Mouse (Mus musculus): ENCODE data around the gene Afap1.

Gene Afap1

GRCm38 (mm10) chr5:35973800-35974199 lies 80.7 kb downstream of the Afap1 start:
- DNase-seq (ENCODE audit: low read depth, low spot score), result no peak

GRCm38 (mm10) chr5:35974265-35974664 lies 81.1 kb downstream of the Afap1 start:
- no peak for DNase-seq (ENCODE audit: low read depth, low spot score)

DNA sequence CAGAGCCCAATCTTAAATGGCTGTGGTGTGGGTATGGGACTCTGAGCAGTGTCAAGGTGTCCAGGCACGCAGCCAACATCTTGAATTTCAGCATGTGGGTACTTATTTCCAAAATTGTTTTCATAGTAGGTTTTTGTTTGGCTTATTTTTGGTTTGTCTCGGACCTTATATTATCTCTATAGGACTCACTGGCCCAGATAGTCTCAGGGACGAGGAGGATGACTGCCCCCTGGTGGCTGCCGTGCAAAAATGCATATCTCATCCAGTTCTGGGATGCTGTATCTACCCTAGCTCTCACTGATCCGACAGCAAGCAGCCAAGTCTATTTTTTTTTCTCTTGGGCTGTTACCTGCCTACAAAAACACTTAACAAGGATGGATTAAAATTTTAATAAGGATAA lies 82.6 kb downstream of the Afap1 start:
- DNase-seq (ENCODE audit: low read depth, low spot score), result peak; percentile 54

DNA sequence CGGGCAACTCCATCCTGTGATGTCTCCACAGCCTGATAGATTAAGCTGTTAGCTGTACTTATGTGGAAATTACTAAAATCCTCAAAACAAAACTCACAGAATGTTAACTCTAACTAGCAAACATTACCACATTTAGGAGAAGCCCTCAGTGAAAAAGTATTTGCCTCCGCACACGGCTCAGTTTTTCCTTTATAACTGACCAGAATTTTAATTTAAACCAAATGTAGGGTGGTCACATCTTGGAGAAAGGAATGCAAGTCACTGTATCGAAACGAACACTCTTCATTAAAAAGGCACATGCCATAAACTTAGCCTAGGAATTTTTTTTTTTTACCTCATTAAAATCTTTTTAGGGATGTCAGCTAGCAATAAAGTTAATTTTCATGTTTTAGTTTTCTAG lies 87.4 kb downstream of the Afap1 start:
- no peak for DNase-seq (ENCODE audit: low read depth, low spot score)

DNA sequence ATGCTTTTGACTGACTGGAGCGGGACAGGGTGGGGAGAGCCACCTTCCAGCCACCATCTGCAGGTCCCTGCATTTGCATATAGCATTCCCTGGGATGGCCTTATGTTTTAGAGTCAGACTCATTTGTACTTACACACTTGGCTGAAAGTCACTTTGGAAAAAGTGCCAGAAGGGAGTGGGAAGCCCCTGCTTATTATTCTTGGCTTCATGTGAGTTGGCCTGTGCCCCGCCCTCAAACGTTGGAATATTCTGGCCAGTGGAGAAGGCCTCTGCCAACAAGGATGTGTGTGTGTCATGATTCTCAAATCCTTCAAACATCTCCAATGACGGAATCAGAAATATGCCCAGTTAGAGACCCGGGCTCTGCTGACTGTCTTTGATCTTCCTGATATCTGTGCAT lies 88.2 kb downstream of the Afap1 start:
- no peak for DNase-seq (ENCODE audit: low read depth, low spot score)

DNA sequence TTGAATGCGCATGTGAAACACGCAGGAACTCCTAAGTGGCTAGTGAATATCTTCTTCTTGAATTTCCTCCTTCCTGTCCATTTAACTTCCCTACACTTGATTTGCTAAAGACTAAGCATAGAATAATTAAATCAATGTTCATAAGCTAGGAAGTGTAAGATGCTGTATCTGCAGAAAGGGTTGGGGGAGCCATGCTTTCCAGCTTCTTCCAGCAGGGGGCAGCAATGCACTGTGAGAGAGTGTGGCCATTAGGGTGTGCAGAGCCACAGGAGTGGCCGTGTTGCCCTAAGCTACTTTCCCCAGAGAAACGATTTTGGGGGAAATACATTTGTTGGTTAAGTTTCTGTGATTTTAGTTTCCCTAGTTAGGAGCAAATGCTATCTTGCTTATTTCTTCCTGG lies 88.9 kb downstream of the Afap1 start:
- DNase-seq (ENCODE audit: low read depth, low spot score), result peak; percentile 56

DNA sequence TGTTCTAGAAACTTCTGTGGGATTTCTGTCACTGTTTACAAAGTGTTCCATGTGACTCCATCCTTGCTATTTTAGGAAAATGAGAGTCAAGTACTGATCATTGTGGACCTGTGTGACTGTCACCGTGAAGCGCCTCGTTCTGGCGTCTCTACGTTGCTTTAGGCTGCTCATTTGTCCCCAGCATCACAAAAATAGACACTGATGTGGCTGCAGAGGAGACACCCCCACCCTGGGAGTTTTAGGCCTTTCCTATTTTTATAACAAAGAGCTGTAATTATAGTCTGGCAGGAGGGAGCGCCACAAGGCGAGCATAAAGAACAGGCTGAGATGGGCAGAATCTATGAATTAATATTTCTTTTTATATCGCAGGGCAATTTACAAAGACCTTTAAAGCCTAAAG lies 92.5 kb downstream of the Afap1 start:
- no peak for DNase-seq (ENCODE audit: low read depth, low spot score)

GRCm38 (mm10) chr5:35988085-35988484 lies 95.0 kb downstream of the Afap1 start:
- DNase-seq (ENCODE audit: low read depth, low spot score), result no peak

- no peak for DNase-seq (ENCODE audit: low read depth, low spot score)
Measured at GRCm38 (mm10) chr5:35989506-35989905, 96.4 kb downstream of the Afap1 start.

- DNase-seq (ENCODE audit: low read depth, low spot score), result no peak
Measured at GRCm38 (mm10) chr5:35989986-35990735, 97.0 kb downstream of the Afap1 start.

DNA sequence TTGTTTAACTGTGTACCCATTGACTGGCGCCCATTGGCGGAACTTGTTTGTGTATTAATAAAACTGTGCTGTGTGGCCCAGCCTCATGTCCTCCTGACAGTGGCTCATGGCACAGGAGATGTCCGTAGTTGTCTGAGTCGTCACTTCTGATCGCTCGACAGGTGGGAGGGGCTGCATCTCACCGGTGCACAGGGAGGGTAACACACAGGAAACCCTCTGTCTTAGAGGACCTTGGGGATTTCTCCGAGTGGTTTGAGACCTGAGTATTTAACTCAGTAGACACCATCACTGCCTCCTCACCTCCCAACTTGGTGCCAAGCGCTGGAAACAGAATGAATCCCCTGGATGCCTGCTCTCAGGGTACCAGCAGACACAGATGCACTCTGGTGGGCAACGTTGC lies 110.7 kb downstream of the Afap1 start:
- no peak for DNase-seq (ENCODE audit: low read depth, low spot score)

DNA sequence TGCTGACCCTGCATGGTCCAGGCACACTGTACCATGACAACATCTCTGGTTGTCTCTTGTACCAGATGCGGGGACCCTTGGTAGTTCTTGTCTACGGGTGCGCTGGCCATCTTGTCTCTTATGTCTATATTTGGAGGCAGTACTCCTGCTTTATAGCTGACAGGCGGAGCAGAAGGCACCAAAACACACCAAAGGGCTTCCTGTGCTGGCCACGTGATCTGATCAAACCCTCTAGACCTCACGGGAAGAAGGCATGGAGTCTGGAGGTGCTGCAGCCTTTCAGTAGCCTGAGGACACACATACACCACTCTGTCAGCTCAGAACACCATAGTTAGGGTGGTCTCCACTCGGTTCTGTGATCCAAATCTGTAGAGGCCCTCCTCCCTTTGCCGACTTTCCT lies 113.0 kb downstream of the Afap1 start:
- no peak for DNase-seq (ENCODE audit: low read depth, low spot score)

GRCm38 (mm10) chr5:36006586-36006985 lies 113.5 kb downstream of the Afap1 start:
- no peak for DNase-seq (ENCODE audit: low read depth, low spot score)

GRCm38 (mm10) chr5:36007649-36008048 lies 114.5 kb downstream of the Afap1 start:
- peak; percentile 30 for DNase-seq (ENCODE audit: low read depth, low spot score)

DNA sequence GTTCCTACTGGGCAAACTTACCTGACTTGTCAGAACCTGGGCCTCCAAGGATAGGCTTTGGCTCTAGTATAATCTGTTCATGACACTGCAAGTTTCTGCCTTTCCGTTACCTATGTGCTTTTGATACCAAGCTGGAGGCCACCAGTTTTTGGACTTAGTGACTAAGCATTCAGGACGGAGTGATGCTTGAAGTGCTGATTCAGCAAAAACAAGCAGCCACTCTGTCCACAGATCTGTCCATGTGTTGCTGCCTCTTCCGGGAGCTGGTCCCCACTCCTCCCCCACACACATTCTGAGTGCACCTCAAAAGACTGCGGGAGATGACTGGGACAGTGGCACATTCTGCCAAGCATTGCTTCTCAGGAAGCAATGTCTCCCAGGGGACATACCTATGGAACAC lies 116.3 kb downstream of the Afap1 start:
- no peak for DNase-seq (ENCODE audit: low read depth, low spot score)

- DNase-seq (ENCODE audit: low read depth, low spot score), result no peak
Measured at GRCm38 (mm10) chr5:36018366-36018765, 125.2 kb downstream of the Afap1 start.

- DNase-seq (ENCODE audit: low read depth, low spot score), result no peak
Measured at GRCm38 (mm10) chr5:36021091-36021490, 128.0 kb downstream of the Afap1 start.

GRCm38 (mm10) chr5:36022361-36022760 lies 129.2 kb downstream of the Afap1 start:
- no peak for DNase-seq (ENCODE audit: low read depth, low spot score)

DNA sequence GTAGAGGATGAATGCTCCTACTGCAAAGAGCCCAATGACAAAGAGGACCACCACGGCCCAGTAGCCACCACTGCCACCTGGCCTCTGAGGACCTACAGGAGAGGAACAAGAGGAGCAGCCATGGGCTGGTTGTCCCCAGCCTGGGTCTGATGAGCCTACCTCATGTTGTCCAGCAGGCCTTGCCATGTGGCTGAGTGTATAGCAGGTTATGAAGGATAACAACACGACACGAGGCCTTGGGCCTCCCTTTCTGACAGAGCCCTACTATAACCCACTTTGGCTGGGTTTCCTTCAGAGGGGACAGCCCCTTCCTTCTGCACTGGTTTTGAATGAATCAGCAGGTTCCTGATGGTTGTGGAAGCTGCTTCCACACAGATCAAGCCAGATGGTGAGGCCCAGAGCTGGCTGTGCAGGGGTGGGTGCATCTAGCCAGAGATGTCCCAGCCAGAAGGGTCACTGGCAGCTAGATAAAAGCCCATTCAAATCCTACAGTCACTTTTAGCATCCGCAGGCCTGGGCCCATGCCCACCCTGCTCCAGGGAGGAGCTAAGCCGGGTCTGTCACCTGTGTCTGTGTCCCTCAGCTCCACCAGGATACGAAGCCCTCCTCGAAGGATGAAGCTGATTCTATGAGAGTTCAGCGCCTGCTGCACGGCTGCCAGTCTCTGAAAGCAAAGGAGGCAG lies 131.0 kb downstream of the Afap1 start:
- no peak for DNase-seq (ENCODE audit: low read depth, low spot score)

- no peak for DNase-seq (ENCODE audit: low read depth, low spot score)
Measured at GRCm38 (mm10) chr5:36025076-36025475, 132.0 kb downstream of the Afap1 start.

- peak; percentile 66 for DNase-seq (ENCODE audit: low read depth, low spot score)
Measured at GRCm38 (mm10) chr5:36033531-36034426, 140.7 kb downstream of the Afap1 start.

GRCm38 (mm10) chr5:36039596-36039995 lies 146.5 kb downstream of the Afap1 start:
- no peak for DNase-seq (ENCODE audit: low read depth, low spot score)

Data from retina, adult 2 months (tissue).